Mouse (Mus musculus) heart, adult 2 months (tissue): ENCODE measurements at regions not wholly inside any gene's neighbourhood (a gene's known extent, or its start where the extent isn't known, plus 50 kb on each side); places are given as distances from the start of the nearest gene placed in this dataset.

Source experiments
- DNase-seq, 2 experiments: peaks; one replicate each; pipeline ENCODE4 v3.0.0; 2021
- H3K27ac ChIP-seq: fragments of 200-600 bp; 2 replicates; pipeline ENCODE4 v1.8.1; 2022
- H3K27me3 ChIP-seq: fragments of 200-500 bp; 2 replicates; pipeline ENCODE4 v1.6.1; 2012; ENCODE audit warnings: mild to moderate bottlenecking, low read length, inconsistent platforms, mixed read lengths; ENCODE audit not compliant: control insufficient read depth, insufficient read depth
- H3K36me3 ChIP-seq: fragments of 200-500 bp; 2 replicates; pipeline ENCODE4 v1.6.1; 2012; ENCODE audit warnings: low read length, inconsistent platforms; ENCODE audit not compliant: control insufficient read depth, insufficient read depth
- H3K4me1 ChIP-seq: fragments of 200-500 bp; 2 replicates; pipeline ENCODE4 v1.6.1; 2011; ENCODE audit warnings: low read length; ENCODE audit not compliant: control insufficient read depth, insufficient read depth
- H3K4me3 ChIP-seq: fragments of 200-600 bp; 2 replicates; pipeline ENCODE4 v1.8.1; 2022
- H3K79me2 ChIP-seq: fragments of 200-500 bp; replicated peaks from 2 replicates; pipeline ENCODE4 v1.6.1; 2012; ENCODE audit warnings: mild to moderate bottlenecking, inconsistent platforms, low read length, moderate library complexity, mixed read lengths; ENCODE audit not compliant: control insufficient read depth, insufficient read depth
- H3K9ac ChIP-seq: fragments of 200-500 bp; 2 replicates; pipeline ENCODE4 v1.6.1; 2012; ENCODE audit warnings: low read depth, mild to moderate bottlenecking, control low read depth, inconsistent platforms, low read length, mixed read lengths
- CTCF ChIP-seq: fragments of 200-600 bp; IDR thresholded peaks from 2 replicates; pipeline ENCODE4 v1.8.1; 2022; ENCODE audit warnings: antibody characterized with exemption, mild to moderate bottlenecking, moderate library complexity
- EP300 ChIP-seq: fragments of 200-500 bp; IDR thresholded peaks from 2 replicates; pipeline ENCODE4 v1.6.1; 2011; ENCODE audit warnings: low read depth, low read length, control low read depth; ENCODE audit not compliant: insufficient read depth
- POLR2A ChIP-seq: fragments of 200-500 bp; IDR thresholded peaks from 2 replicates; pipeline ENCODE4 v1.6.1; 2011; ENCODE audit warnings: mild to moderate bottlenecking, low read depth, low read length, control low read depth; ENCODE audit not compliant: insufficient read depth
- WGBS: fragments of 180-500 bp; shearing (Covaris S2); methylation state at CpG from one replicate; pipeline ENCODE4 v1.1.7; 2018; 5-methylcytosine and 5-hydroxymethylcytosine counted together
- intact Hi-C: fragments of 180-260 bp; cut with DNase I; formaldehyde crosslinking; loops from one replicate; pipeline ENCODE4 v1.15.1; 2025

DNA sequence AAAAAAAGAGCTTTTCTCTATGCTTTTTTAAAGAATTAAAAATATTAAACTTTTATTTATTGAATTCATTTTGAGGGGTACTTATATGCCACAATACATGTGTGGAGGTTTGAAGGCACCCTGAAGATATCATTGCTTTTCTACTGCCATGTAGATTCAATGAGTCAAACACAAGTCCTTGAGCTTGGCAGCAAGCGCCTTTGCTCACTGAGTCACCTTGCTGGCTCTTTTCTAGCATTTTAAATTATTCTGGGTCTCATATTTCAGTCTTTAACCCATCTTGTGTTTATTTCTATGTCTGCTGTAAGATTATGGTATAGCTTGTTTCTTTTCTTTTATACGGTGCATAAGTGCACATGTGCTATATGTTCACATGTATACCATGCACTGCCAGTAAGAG, 83.5 kb upstream of the Il6 start:
- H3K27me3 ChIP-seq, result no peaks in the 10 kb centered on the region
- no peak overlapping the region for H3K4me3 ChIP-seq
- no peaks in the 10 kb centered on the region for H3K4me1 ChIP-seq
- no peak overlapping the region for H3K27ac ChIP-seq
- no peaks in the 10 kb centered on the region for H3K79me2 ChIP-seq
- TF ChIP-seq CTCF (no peak), EP300 (no peak), POLR2A (no peak)
- WGBS, result 93% methylated on average over 2 of the region's 2 CpGs
- no peaks in the 10 kb centered on the region for H3K36me3 ChIP-seq
- intact Hi-C loops, result no loop called here
- no peak overlapping the region for H3K9ac ChIP-seq
- DNase-seq, result no peak

DNA sequence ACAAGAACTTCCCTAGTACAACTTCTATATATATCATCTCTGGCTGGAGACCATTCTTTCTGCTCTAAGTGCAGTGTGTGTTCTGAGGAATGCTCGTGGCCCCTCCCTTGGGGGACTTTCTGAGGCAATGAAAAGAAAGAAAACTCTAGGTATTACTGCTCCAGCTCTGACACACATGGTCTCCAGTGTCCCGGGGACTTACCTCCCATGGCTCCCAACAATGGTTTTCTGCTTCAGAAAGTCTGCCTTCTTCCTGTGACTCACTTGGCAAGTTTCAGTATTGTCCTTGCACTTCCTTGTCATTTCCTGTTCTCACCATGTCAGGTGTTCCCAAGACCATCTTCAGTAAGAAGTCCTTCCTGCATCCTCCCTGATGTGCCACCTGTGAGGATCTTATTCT, 65.7 kb upstream of the Il6 start:
- no peak for DNase-seq
- intact Hi-C loops, result no loop called here
- Histone ChIP-seq H3K4me3 (no peak overlapping the region), H3K27ac (no peak overlapping the region), H3K9ac (no peak overlapping the region), H3K36me3 (no peaks in the 10 kb centered on the region), H3K79me2 (no peaks in the 10 kb centered on the region), H3K27me3 (no peaks in the 10 kb centered on the region), H3K4me1 (peaks cover 4% of the 10 kb centered on the region)
- 27% methylated on average over 2 of the region's 2 CpGs for WGBS
- TF ChIP-seq EP300 (no peak), POLR2A (no peak), CTCF (no peak)

DNA sequence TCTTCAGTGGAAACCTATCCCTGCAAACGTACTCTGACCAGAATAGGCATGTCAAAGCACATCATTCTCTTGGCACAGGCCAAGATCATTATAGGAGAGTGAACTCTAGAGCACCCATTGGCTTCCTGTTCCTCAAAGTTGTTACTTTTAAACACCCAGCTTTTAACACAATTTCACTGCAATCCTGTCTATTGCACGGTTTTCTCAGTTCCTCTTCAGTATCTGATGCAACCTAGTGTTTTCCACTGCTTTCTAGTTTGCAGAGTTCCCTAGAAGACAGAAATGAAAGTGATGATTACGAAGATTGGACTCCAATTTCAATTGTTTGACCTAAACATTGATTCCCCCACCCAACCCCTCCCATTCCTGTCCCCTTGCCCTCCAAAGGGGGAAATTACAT, 64.8 kb upstream of the Il6 start:
- Histone ChIP-seq H3K79me2 (no peaks in the 10 kb centered on the region), H3K4me1 (peaks cover 4% of the 10 kb centered on the region), H3K9ac (no peak overlapping the region), H3K36me3 (no peaks in the 10 kb centered on the region), H3K4me3 (no peak overlapping the region), H3K27ac (no peak overlapping the region), H3K27me3 (no peaks in the 10 kb centered on the region)
- TF ChIP-seq CTCF (no peak), EP300 (no peak), POLR2A (no peak)
- intact Hi-C loops, result no loop called here
- no peak for DNase-seq
- 59% methylated on average over 3 of the region's 3 CpGs for WGBS

DNA sequence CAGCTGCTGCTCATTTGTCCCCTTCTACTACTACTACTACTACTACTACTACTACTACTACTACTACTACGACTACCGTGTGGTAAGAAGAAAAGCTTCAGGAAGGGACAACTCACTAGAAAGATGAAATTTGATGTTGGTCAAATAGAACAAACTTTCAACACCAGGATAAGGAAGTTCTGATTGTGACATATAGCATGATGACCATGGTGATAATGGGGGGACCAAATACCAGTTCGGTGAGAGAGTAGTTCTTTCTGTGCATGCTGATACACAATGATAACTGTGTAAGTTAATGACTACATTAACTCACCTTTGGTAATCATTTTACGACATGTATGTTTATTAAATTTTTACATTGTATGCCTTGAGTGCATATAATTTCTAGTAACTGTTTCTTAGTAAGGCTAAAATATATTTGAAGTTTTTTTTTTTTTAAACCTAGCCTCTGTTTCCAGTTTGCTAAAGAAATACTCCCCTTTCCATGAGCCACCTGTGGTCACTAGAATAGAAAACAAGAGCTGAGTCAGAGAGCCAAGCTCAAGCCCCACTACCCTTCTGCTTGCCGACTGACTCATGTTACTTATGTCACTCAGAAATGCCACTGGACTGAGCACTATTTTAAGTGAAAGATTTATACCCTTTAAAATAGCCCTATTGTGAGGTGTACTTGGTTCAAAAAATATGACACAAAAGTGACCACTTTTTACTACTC, 62.3 kb upstream of the Il6 start:
- no peak overlapping the region for H3K27ac ChIP-seq
- H3K9ac ChIP-seq, result no peak overlapping the region
- no peaks in the 10 kb centered on the region for H3K36me3 ChIP-seq
- DNase-seq, result no peak
- no peak overlapping the region for H3K4me3 ChIP-seq
- H3K4me1 ChIP-seq, result peaks cover 4% of the 10 kb centered on the region
- no peaks in the 10 kb centered on the region for H3K27me3 ChIP-seq
- WGBS, result 81% methylated on average over 5 of the region's 5 CpGs
- no peaks in the 10 kb centered on the region for H3K79me2 ChIP-seq
- TF ChIP-seq POLR2A (no peak), EP300 (no peak), CTCF (no peak)
- intact Hi-C loops, result no loop called here

DNA sequence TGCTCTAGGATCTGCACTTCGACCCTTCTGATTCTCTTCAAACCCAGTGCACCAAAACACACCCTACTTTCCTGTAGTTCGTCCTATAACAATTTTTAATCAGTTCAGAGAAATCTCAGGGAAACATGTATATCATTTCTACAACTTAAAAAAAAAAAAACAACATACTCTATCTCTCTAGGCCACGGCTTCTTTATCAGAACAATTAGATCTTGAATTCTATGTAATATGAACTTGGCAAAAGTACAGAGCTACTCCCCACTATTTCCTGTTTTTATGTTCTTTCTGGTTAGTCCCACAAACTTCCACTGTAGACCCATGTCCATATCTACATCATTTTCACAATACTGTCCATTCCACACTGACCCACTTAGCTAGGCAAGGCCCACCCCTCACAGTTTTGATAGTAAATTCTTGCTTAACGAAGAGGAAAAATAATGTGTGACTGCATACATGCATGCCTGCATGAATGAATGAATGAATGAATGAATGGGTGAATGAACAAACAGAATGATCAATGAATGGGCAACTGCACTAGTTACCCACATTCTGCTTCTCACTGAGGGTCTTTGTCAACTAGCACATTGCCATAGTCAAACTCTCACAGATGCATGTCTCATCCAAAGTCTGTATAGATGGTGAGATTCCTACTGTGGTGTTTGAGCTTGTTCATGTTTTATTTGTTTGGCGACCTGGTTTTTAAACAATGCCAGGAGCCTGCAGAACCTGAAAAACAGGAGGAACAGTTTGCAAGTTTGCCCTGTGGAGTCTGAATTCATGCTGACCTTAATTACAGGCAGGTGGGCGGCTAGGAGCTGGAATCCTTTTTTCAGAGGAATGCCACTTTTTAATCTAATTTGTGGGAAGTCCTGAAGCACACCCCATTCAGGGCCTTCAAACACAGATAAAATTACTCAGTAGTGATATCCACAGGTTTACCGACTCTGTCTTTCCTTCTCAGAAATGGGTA, 61.2 kb upstream of the Il6 start:
- no peaks in the 10 kb centered on the region for H3K27me3 ChIP-seq
- H3K4me1 ChIP-seq, result peaks cover 4% of the 10 kb centered on the region
- TF ChIP-seq CTCF (no peak), EP300 (no peak), POLR2A (no peak)
- no peak overlapping the region for H3K9ac ChIP-seq
- WGBS, result 73% methylated on average over 7 of the region's 7 CpGs
- no peak overlapping the region for H3K4me3 ChIP-seq
- no peaks in the 10 kb centered on the region for H3K36me3 ChIP-seq
- H3K27ac ChIP-seq, result no peak overlapping the region
- no peak for DNase-seq
- no peaks in the 10 kb centered on the region for H3K79me2 ChIP-seq
- intact Hi-C loops, result no loop called here
